Mouse (Mus musculus): ENCODE data around the gene Opn3. TPM values are rescaled to one million over a fixed set of nuclear protein-coding genes. Genes with fewer than 3 reads are reported as not detected.
A peak's percentile ranks its signal among the peaks of the same experiment; 100 is the strongest.

Gene Opn3
- total RNA-seq (2014; rRNA removed) (14.8 and 17.4 TPM in 2 replicates), polyA plus RNA-seq (2015; fragmentation: Nextera tagmentation; extraction: Ambion mirVana) (8.3 and 8.6 TPM in 2 replicates)

DNA sequence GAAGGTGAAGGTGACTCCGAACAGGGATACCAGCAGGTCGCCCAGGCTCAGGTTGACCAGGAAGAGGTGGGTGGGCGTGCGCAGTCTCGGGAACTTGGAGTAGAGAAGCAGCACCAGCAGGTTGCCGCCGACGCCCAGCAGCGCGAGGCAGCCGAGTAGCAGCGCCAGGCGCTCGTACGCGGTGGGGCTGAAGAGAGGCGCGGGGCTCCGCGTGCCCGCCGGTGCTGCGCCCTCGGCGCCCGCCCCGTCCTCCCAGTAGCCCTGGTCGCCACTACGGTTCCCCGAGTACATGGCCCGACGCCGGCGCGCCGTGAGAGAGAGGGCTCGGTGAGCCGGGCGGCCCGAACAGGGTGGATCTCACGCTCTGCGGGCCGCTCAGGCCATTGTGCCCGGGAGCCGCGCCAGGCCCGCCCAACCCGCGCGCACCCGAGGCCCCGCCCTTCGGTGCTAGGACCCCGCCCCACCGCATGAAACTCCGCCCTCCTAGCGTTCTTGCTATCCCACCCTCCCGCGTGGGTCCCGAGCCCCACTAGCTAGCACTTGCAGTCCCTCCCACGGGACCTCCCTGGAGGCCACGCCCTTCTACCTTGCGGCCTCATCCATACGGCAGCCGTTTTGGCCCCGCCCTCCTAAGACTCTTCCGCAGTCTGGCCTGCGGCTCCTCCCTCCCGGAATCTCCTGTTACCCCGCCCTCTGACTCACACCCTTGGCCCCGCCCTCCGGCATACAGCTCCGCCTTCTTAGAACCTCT, at the start of gene Opn3, which contains the start of gene Chml:
Opn3 (minus strand) TSS at position 531 of the 751 bp plus-strand sequence.
Chml (minus strand) TSS at position 656 of the 751 bp plus-strand sequence.
- no peaks in the 10 kb centered on the region for H3K9me3 ChIP-seq (ENCODE audit: low read length)
- peak within 1 kb of the TSS; percentile 53 for H3K4me3 ChIP-seq (ENCODE audit: low read length)
- 0 out of 2 replicates have a peak, but pooled peaks cover 5% of the 10 kb centered on the region for H3K4me1 ChIP-seq (ENCODE audit: insufficient read depth, low read length)
- peak within 1 kb of the TSS; percentile 69 for H3K9ac ChIP-seq (replicated peaks; ENCODE audit: low read length)
- H3K4me2 ChIP-seq (ENCODE audit: low read depth, low read length) = peak within 1 kb of the TSS; percentile 88
- ATAC-seq (peak; percentile 97), DNase-seq (ENCODE audit: low spot score) (peak; percentile 99)
- under 1% methylated on average over 64 of the region's 73 CpGs for WGBS
- H3K36me3 ChIP-seq (ENCODE audit: insufficient read depth, low read length) = peaks cover under 1% of the 10 kb centered on the region; the same call in 1 of the 2 replicates
- no peak for TF ChIP-seq CTCF (IDR thresholded peaks at IDR 0.05; ENCODE audit: low read depth)
- no peaks in the 10 kb centered on the region for H3K27me3 ChIP-seq (ENCODE audit: insufficient read depth, low read length)
- H3K27ac ChIP-seq = peak within 1 kb of the TSS; percentile 83

DNA sequence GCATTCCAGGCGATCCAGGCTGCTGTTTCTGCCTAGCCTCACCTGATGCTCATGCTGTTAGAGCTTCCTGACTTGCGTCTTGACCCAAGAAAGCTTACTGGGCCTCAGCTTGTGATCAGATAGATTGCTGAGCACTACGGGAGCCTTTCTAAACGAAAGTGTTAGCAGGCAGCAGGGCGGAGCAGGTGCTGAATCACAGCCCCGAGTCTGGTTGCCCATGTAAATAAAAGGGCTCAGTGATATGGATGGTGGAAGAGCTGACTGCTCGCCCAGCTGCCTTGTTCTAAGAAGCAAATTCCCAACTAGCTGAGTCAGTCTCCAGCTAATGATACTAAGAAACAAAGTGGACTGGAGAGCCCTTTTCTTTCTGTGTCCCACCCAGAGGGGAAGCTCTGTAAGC, 33.2 kb upstream of the Opn3 start:
- H3K4me2 ChIP-seq (ENCODE audit: low read depth, low read length) = no peak overlapping the region
- no peak overlapping the region for H3K4me3 ChIP-seq (ENCODE audit: low read length)
- no peaks in the 10 kb centered on the region for H3K36me3 ChIP-seq (ENCODE audit: insufficient read depth, low read length)
- H3K4me1 ChIP-seq (ENCODE audit: insufficient read depth, low read length) = 0 out of 2 replicates have a peak, but pooled peaks cover 6% of the 10 kb centered on the region
- no peaks in the 10 kb centered on the region for H3K9me3 ChIP-seq (ENCODE audit: low read length)
- H3K9ac ChIP-seq (replicated peaks; ENCODE audit: low read length) = no peak overlapping the region
- 43% methylated on average over 7 of the region's 7 CpGs for WGBS
- ATAC-seq (no peak), DNase-seq (ENCODE audit: low spot score) (no peak)
- H3K27ac ChIP-seq = no peak overlapping the region
- no peaks in the 10 kb centered on the region for H3K27me3 ChIP-seq (ENCODE audit: insufficient read depth, low read length)
- TF ChIP-seq CTCF (IDR thresholded peaks at IDR 0.05; ENCODE audit: low read depth) = no peak

DNA sequence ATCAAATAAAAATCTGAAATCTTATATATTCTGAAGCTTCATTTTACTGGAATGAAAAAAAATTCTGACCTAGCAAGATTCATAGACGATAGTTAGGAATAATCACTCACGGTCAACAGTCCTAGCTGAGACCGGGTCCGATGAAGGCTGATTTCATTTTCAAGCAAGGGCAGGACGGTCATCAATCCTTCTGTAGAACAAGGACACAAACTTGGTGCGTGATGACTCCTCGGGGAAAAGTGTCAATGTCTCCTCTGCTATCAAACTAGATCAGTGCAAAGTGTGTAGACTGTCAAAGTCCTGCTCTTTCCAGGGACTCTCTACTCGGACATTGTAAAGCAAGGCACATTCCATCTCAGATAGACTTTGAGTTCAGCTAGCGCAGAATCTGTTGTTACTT, 24.3 kb upstream of the Opn3 start:
- 95% methylated on average over 9 of the region's 9 CpGs for WGBS

DNA sequence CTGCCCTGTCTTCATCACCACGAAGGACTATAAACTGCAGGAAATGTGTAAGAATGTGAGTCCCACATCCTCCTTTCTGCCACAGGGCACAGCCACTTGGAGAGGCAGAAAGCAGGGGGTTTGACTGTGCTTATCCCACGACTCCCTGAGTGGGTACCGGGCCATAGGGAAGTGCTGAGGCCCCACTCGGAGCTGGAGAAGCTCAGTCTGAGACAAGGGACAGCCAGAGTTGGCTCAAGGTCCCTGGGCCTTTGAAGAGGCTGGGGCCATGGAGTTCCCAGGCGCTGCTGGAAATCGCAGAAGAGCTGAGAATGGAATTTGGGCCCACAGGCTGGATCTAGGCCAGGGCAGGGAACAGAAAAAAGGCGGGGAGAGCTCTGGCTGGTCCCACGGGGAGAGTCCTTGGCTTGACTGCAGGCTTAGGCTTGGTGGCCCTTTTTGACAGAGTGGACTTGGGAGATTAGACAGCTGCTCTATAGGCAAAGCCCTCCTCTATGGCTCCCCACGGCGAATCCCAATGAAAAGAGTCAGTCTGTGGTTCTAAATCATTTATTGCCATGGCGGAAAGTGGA, 19.8 kb upstream of the Opn3 start:
- Histone ChIP-seq H3K27ac (no peak overlapping the region), H3K4me3 (ENCODE audit: low read length) (no peak overlapping the region), H3K27me3 (ENCODE audit: insufficient read depth, low read length) (no peaks in the 10 kb centered on the region), H3K36me3 (ENCODE audit: insufficient read depth, low read length) (no peaks in the 10 kb centered on the region), H3K4me2 (ENCODE audit: low read depth, low read length) (no peak overlapping the region), H3K4me1 (ENCODE audit: insufficient read depth, low read length) (no peaks in the 10 kb centered on the region), H3K9ac (replicated peaks; ENCODE audit: low read length) (no peak overlapping the region), H3K9me3 (ENCODE audit: low read length) (no peaks in the 10 kb centered on the region)
- DNase-seq (ENCODE audit: low spot score) = no peak
- ATAC-seq = no peak
- 68% methylated on average over 11 of the region's 11 CpGs for WGBS
- no peak for TF ChIP-seq CTCF (IDR thresholded peaks at IDR 0.05; ENCODE audit: low read depth)

More for the DNA sequence above, 24.3 kb upstream of the Opn3 start:
- ATAC-seq (no peak), DNase-seq (ENCODE audit: low spot score) (no peak)
- no peak overlapping the region for H3K4me2 ChIP-seq (ENCODE audit: low read depth, low read length)
- no peak for TF ChIP-seq CTCF (IDR thresholded peaks at IDR 0.05; ENCODE audit: low read depth)
- no peaks in the 10 kb centered on the region for H3K36me3 ChIP-seq (ENCODE audit: insufficient read depth, low read length)
- no peak overlapping the region for H3K27ac ChIP-seq
- H3K4me1 ChIP-seq (ENCODE audit: insufficient read depth, low read length) = no peaks in the 10 kb centered on the region
- H3K27me3 ChIP-seq (ENCODE audit: insufficient read depth, low read length) = no peaks in the 10 kb centered on the region
- H3K4me3 ChIP-seq (ENCODE audit: low read length) = no peak overlapping the region
- no peak overlapping the region for H3K9ac ChIP-seq (replicated peaks; ENCODE audit: low read length)
- H3K9me3 ChIP-seq (ENCODE audit: low read length) = no peaks in the 10 kb centered on the region

DNA sequence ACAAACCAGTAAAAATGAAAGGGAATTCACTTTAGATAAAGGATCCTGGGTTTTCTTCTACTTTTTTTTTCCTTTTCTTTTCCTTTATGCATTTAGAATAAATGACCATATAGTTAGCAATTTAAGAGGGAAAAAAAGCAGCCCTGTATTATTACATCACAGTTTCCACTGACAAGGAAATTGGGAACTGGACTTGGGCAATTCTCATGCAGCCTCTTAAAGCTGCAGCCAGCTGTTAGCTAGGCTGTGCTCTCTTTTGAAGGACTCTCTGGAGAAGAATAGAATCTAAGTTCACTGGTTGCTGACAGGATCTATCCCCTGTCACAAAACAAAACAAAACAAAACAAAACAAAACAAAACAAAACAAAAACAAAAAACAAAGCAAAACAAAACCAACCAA, 15.4 kb upstream of the Opn3 start:
- Histone ChIP-seq H3K27me3 (ENCODE audit: insufficient read depth, low read length) (no peaks in the 10 kb centered on the region), H3K27ac (no peak overlapping the region), H3K9me3 (ENCODE audit: low read length) (no peaks in the 10 kb centered on the region), H3K9ac (replicated peaks; ENCODE audit: low read length) (no peak overlapping the region), H3K4me1 (ENCODE audit: insufficient read depth, low read length) (no peaks in the 10 kb centered on the region), H3K4me2 (ENCODE audit: low read depth, low read length) (no peak overlapping the region), H3K36me3 (ENCODE audit: insufficient read depth, low read length) (no peaks in the 10 kb centered on the region), H3K4me3 (ENCODE audit: low read length) (no peak overlapping the region)
- no peak for ATAC-seq
- no peak for DNase-seq (ENCODE audit: low spot score)
- TF ChIP-seq CTCF (IDR thresholded peaks at IDR 0.05; ENCODE audit: low read depth) = no peak

DNA sequence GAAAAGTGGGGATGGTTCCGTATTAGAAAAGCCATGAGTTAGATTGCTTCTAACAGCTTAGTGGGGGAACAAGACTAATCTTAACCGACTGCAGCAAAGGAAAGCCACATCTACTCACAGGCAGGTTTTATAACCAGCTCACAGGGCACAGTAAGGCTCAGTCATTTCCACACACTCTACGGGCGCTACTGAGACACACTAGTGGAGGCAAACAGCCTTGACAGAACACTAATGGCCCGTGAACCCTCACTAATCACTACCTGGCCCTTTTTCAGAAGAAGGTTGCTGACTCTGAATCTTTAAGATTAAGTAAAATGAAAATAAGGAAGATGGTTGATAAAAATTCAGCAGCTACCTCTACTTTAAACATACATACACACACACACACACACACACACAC, 15.0 kb upstream of the Opn3 start:
- TF ChIP-seq CTCF (IDR thresholded peaks at IDR 0.05; ENCODE audit: low read depth) = no peak
- H3K4me3 ChIP-seq (ENCODE audit: low read length) = no peak overlapping the region

DNA sequence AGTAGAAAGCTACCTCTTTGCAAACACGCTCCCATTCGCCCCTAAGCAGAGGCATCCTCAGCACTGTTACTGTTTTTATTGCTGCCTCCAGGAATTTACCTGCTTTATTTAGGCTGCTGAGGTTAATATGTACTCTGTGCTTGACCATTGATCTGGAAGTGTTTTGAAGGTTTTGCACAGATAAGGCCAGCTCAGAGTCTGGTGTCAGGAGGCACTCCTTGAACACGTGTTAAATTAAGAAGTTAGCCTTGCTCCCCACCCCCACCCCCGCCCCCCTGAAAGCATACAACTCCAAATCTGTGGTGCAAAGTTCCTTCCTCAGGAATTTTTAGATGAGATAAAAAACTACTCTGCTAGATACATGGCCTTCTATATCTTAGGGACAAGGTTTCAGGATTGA, 8.6 kb upstream of the Opn3 start:
- Histone ChIP-seq H3K36me3 (ENCODE audit: insufficient read depth, low read length) (no peaks in the 10 kb centered on the region), H3K4me1 (ENCODE audit: insufficient read depth, low read length) (no peaks in the 10 kb centered on the region), H3K4me3 (ENCODE audit: low read length) (no peak overlapping the region), H3K4me2 (ENCODE audit: low read depth, low read length) (no peak overlapping the region), H3K27ac (no peak overlapping the region), H3K27me3 (ENCODE audit: insufficient read depth, low read length) (no peaks in the 10 kb centered on the region), H3K9ac (replicated peaks; ENCODE audit: low read length) (no peak overlapping the region), H3K9me3 (ENCODE audit: low read length) (no peaks in the 10 kb centered on the region)
- WGBS = 79% methylated on average over 4 of the region's 4 CpGs
- DNase-seq (ENCODE audit: low spot score) (no peak), ATAC-seq (no peak)
- no peak for TF ChIP-seq CTCF (IDR thresholded peaks at IDR 0.05; ENCODE audit: low read depth)

More for the DNA sequence above, 15.0 kb upstream of the Opn3 start:
- no peak for ATAC-seq
- 72% methylated on average over 5 of the region's 5 CpGs for WGBS
- no peaks in the 10 kb centered on the region for H3K27me3 ChIP-seq (ENCODE audit: insufficient read depth, low read length)
- no peak overlapping the region for H3K9ac ChIP-seq (replicated peaks; ENCODE audit: low read length)
- no peaks in the 10 kb centered on the region for H3K4me1 ChIP-seq (ENCODE audit: insufficient read depth, low read length)
- H3K4me2 ChIP-seq (ENCODE audit: low read depth, low read length) = no peak overlapping the region
- no peaks in the 10 kb centered on the region for H3K9me3 ChIP-seq (ENCODE audit: low read length)
- no peaks in the 10 kb centered on the region for H3K36me3 ChIP-seq (ENCODE audit: insufficient read depth, low read length)
- H3K27ac ChIP-seq = no peak overlapping the region
- no peak for DNase-seq (ENCODE audit: low spot score)
